Mouse (Mus musculus) cerebellum, adult 2 months (tissue): ENCODE measurements at regions not wholly inside any gene's neighbourhood (a gene's known extent, or its start where the extent isn't known, plus 50 kb on each side); places are given as distances from the start of the nearest gene placed in this dataset.

Experiments used
- DNase-seq, 2 experiments: peaks; one replicate each; pipeline ENCODE4 v3.0.0; 2021
- H3K27ac ChIP-seq: fragments of 200-500 bp; 2 replicates; pipeline ENCODE4 v1.5.1; 2012; ENCODE audit warnings: low read length, control low read depth, inconsistent platforms; ENCODE audit not compliant: insufficient read depth
- H3K27me3 ChIP-seq: fragments of 200-500 bp; 2 replicates; pipeline ENCODE4 v1.6.1; 2012; ENCODE audit warnings: inconsistent platforms, mild to moderate bottlenecking, low read length, moderate library complexity; ENCODE audit not compliant: control insufficient read depth, insufficient read depth
- H3K4me1 ChIP-seq: fragments of 200-500 bp; 2 replicates; pipeline ENCODE4 v1.6.1; 2011; ENCODE audit warnings: low read length; ENCODE audit not compliant: control insufficient read depth, insufficient read depth
- H3K4me3 ChIP-seq: fragments of 200-500 bp; replicated peaks from 2 replicates; pipeline ENCODE3; 2011; ENCODE audit warnings: mild to moderate bottlenecking, low read depth, low read length, control low read depth; ENCODE audit not compliant: insufficient read depth
- CTCF ChIP-seq: fragments of 200-500 bp; IDR thresholded peaks from 2 replicates; pipeline ENCODE4 v1.5.1; 2011; ENCODE audit warnings: low read depth, mild to moderate bottlenecking, control low read depth, low read length, moderate library complexity, borderline replicate concordance; ENCODE audit not compliant: insufficient read depth
- POLR2A ChIP-seq: fragments of 200-500 bp; IDR thresholded peaks from 2 replicates; pipeline ENCODE4 v1.6.1; 2011; ENCODE audit warnings: low read length, control low read depth, borderline replicate concordance; ENCODE audit not compliant: insufficient read depth
- WGBS: fragments of 180-500 bp; shearing (Covaris S2); methylation state at CpG from one replicate; pipeline ENCODE4 v1.1.7; 2018; 5-methylcytosine and 5-hydroxymethylcytosine counted together

DNA sequence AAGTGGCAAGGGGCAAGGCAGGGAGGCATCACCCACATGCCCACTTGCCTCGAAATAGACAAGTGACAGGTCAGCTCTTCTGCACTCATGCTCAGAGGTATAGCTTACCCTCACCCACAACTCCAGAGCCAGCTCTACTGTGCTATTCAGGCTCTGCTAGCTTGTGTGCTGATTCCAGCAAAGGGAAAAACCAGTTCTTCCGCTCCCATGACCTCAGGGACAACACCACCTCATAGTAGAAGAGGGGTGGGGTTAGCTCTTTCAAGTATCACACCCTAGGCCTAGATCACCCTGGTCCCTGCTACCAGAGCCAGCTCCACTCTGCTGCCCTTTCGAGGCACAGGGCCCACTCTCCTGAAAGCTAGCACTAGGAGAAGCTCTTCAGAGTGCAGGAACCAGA is 622.0 kb upstream of the Vrk2 start:
- TF ChIP-seq CTCF = no peak
- TF ChIP-seq POLR2A = no peak
- H3K4me3 ChIP-seq = no peak overlapping the region
- WGBS = 61% methylated on average over 3 of the region's 3 CpGs
- no peak overlapping the region for H3K27ac ChIP-seq
- no peak for DNase-seq
- H3K27me3 ChIP-seq = no peaks in the 10 kb centered on the region
- no peaks in the 10 kb centered on the region for H3K4me1 ChIP-seq

DNA sequence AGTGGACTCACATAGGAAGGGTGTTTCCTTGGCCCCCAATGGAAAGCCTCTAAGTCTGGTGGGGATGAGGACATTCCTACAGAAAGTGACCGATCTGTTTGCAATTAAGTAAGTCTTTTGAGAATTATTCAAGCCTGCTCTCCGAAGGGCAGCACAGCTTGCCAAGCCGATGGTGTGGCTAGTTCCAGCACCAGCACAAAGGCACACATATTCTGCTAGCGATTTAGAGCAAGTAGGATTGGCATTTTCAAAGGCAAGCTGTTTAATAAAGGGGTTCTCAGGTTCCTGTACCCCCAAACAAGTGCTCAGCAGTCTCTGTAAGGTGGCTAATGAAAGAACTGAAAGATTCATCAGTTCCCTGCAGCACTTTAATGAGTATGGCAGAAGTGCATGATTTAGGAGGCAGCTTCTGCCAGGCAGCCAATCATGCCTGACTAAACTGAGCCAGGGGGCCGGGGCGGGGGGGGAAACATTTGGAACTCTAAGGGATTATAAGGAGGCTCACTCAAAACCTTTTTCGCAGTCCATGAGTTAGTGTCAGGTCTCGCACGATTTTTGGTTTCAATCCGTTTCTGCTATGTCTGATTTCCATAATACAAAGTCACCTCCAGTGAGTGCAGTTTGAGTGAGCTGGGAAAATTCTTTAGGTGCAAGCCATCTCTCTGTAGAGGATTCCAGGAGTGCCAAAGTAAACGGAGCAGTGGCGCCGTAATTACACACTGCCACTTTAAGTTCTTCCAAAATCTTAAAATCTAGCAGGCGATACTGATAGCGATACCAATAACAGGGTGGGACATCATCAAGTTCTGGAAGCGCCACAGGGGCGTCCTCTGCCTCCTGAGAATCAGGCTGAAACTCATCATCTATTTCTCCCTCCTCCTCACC is 609.8 kb upstream of the Vrk2 start:
- H3K4me3 ChIP-seq = no peak overlapping the region
- no peaks in the 10 kb centered on the region for H3K4me1 ChIP-seq
- DNase-seq = no peak
- no peaks in the 10 kb centered on the region; the same call in 1 of the 2 replicates for H3K27me3 ChIP-seq
- no peak for TF ChIP-seq POLR2A
- TF ChIP-seq CTCF = no peak
- 52% methylated on average over 17 of the region's 17 CpGs for WGBS
- H3K27ac ChIP-seq = no peak overlapping the region

GRCm38 (mm10) chr11:27184035-27184434 is 590.2 kb upstream of the Vrk2 start:
- H3K27me3 ChIP-seq = no peaks in the 10 kb centered on the region
- no peaks in the 10 kb centered on the region for H3K4me1 ChIP-seq
- no peak for TF ChIP-seq CTCF
- DNase-seq = no peak
- WGBS = 62% methylated on average over 2 of the region's 2 CpGs
- H3K27ac ChIP-seq = no peak overlapping the region
- H3K4me3 ChIP-seq = no peak overlapping the region

DNA sequence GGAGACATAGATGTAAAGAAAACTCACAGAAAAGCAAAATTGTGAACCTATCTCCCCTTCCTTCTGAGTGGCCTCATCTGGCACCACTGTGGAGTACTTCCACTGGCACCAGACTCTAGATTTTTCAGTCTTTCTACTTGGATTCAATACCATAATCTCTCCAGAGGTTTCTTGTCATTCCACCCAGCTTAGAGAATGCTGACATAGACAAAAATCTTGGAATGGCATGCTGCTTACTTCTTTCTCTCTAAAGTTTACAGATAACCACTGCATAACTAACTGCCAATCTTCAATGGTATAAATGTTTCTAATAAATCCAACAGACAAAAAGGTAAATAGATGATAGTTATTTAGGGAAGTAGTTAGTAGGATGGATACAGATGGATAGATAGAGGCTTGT is 589.6 kb upstream of the Vrk2 start:
- Histone ChIP-seq H3K4me1 (no peaks in the 10 kb centered on the region), H3K27ac (no peak overlapping the region), H3K27me3 (no peaks in the 10 kb centered on the region), H3K4me3 (no peak overlapping the region)
- DNase-seq = no peak
- no peak for TF ChIP-seq CTCF
- no peak for TF ChIP-seq POLR2A

GRCm38 (mm10) chr11:27160411-27160810 is 566.6 kb upstream of the Vrk2 start:
- H3K4me3 ChIP-seq = no peak overlapping the region
- H3K27me3 ChIP-seq = no peaks in the 10 kb centered on the region
- H3K27ac ChIP-seq = no peak overlapping the region
- H3K4me1 ChIP-seq = no peaks in the 10 kb centered on the region
- no peak for TF ChIP-seq CTCF
- TF ChIP-seq POLR2A = no peak
- DNase-seq = no peak
